Mouse (Mus musculus) neutrophil, adult 5-6 weeks (primary cell): ENCODE measurements around the gene Trip6. TPM values are rescaled to one million over a fixed set of nuclear protein-coding genes. Genes with fewer than 3 reads are reported as not detected.

Source experiments
- ATAC-seq: fragments of 151-379, 151-347 bp; 2 replicates; pipeline ENCODE4 v1.8.0; 2017; ENCODE audit warnings: mild to moderate bottlenecking, moderate TSS enrichment; ENCODE audit not compliant: insufficient number of reproducible peaks, poor library complexity, low FRiP score, severe bottlenecking; ENCODE audit errors: extremely low read depth
- total RNA-seq: library from RNA; stranded (forward); fragments of 200-1000 nt; gene quantifications from 2 replicates; pipeline ENCODE4 v1.2.3, GENCODE M21; 2017

The Trip6 gene
- total RNA-seq: 5.5 and 7.1 TPM in 2 replicates

DNA sequence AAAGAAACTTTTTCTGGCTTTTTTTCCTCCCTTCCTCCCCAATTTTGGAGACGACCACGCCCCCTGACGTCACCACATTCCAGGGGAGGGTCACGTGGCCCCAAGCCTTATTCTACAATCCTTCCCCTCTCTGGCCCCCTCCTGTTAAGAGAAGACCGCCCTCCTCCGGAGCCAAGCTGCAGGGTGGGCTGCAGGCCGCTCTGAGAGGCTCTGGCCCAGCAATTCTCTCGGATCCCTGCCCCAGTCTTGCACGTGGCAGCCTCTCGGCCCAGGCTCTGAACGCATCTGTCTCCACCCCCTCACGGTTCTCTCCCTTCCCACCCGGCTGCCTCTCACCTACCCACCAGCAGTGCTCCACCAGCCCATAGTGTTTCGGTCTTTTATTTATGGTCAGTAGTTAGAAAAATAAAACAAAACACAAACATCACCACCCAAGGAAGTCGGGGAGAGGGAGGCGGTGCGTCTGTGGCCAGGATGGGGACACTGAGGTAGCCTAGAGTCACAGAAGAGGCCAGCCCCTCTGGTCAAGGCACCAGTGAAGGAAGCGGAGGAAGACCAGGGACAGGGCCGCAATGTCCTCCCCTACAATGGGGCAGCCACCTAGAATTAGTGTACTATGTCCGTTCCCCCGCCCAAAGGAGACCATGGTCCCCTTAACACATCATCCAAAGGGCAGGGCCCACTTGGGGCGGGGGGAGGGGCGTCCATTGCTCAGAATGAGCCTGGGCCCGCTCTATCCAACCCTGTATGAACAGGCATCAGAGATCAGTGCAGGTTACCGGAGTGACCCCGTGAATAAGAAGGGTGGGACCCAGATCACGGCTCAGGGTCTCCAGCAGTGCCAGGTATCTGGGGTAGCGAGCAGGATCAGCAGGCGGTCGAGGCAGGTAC, at the start of gene Trip6:
Gene Trip6, minus strand, starts transcription at position 212 of the 891 bp plus-strand sequence.
- ATAC-seq: no peak

DNA sequence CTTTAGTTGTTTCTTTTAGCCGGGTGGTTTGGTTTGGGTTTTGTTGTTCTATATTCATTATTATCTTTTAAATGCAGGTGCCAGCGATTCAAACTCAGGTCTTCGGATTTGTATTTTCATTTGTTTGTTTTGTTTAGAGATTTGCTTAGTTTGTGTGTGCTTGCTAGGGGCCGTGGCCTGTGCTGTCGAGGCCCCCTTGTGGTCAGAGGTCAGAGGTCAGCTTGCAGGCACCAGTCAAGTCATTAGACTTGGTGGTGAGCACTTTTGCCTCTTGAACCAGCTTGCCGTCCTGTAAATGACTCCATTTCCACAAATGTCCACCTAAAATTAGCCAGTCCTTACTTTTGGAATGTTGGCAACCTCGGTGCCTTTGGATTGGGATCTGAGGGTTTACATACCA, 44.2 kb upstream of the Trip6 start:
- ATAC-seq: no peak

DNA sequence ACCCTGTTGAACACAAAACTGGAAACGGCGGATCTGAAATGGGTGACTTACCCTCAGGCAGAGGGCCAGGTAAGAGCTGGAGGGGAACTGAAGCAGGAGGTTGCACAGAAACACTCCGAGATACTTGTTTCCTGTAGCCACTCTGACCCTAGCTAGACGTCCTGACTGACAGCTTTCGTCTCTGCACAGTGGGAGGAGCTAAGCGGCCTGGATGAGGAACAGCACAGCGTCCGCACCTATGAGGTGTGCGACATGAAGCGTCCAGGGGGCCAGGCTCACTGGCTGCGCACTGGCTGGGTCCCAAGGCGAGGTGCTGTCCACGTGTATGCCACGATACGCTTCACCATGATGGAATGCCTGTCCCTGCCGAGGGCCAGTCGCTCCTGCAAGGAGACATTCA, 39.9 kb upstream of the Trip6 start:
- no peak for ATAC-seq

DNA sequence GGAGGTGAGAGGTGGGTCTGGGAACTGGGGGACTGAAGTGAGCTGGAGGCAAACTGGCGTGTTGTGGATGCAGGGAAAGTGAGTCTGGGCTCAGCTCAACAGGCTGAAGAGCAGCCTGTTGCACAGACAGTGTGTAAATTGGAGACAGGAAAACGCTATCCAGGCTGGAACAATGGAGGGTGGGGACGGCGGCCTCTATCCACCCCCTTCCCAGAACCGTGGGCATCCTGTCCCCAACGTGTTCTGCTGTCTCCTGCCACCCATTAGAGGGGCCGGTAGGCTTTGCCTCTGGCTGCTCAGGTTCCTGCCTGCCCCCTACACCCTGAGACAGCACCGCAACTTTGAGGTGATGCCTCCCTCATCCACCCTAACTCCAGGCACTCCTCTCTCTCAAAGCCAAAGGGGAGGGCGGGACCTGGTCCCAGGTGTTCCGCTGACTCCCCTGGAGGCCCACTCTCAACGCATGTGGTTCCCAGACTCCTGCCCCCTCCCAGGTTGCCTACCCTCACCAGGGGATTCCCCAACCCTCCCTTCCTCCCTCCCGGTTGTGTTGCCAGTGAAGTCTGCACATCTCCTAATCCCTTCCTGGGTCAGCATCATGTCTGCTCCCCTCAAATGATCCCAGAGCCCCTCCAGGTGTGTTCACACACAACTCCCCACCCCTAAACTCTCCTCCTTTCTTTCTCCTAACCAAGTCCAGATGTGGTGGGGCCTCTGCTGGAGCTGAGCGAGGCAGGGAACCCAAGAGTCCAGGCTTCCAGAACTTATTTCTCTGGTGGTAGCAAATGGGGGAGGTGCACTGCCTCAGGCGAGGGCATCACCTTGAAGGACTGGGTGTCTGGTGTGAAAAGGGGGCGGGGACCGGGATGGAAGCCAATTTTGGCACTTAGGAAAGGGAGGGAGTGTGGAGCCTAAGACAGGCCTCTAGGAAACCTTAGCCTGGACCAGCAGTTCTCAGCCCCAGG, 38.1 kb upstream of the Trip6 start:
- ATAC-seq: no peak

DNA sequence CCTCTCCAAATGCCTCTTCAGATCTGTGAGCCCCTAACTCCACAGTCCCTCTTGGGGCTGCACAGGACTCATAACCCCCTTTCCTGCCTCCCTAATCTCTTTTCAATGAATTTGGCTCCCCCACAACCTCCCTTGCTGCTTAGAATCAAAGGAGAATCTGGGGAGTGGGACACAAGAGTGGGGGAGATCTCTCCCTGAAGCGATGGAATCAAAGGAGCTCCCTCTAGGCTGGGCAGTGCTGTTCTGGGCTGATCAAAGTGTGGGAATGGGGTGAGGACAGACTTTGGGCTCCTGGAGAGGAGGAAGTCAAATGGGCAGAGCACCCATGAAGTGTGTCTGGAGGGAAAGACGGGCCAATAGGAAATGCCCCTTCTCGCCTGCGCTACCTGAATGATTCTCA, 37.2 kb upstream of the Trip6 start:
- ATAC-seq: no peak

DNA sequence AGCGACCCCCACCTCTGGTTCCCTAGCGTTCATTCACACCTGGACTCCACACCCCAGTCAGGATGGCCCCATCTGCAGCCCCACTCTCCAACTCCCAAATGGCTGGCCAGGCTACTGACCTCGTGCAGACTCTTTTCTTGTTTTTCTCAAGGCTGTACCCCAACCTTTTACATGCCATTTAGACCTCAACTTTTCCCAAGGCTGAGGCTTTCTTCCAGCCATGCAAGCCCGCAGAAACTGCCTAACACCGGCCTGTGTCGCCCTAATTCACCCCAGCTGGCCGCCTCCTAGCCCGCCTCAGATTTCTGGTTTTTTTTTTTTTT, 36.8 kb upstream of the Trip6 start:
- ATAC-seq: no peak

DNA sequence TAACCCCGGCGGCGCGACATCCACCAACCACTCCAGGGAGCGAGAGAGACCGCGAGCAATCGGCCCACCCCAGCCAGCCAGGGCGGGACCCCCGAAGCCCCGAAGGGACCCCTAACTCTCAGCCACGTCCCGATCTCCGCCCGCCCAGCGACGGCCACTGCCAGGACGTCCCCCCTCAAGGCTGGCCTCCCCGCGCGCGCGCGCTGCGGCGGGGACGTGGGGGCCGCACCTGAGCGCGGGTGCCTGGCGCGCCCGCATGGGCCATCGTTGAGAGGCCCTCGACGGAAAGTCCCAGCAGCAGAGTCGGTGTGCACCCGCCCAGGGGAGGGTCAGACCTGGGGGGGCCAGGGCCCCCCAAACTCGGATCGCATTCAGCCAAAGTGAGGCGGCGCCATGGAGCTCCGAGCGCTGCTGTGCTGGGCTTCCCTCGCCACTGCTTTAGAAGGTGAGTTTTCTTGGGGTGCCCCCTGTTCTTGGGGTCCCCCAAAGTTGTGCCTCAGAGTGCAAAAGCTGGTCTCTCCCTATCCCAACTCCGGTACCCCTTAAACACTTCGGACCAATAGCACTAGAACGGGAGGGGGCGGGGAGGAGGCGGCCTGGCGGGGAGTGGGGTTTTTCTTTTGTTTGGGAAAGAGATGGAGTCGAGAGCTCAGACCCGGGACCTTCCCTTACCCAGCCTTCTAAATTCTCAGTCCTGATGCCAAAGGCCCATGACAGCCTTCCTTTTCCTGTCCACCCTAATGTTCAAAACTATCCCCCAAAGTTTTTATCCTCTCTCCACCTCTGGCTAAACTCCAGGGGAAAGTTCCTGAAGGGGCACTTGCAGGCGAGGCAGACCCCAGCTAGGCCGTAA, 36.2 kb upstream of the Trip6 start:
- no peak for ATAC-seq

DNA sequence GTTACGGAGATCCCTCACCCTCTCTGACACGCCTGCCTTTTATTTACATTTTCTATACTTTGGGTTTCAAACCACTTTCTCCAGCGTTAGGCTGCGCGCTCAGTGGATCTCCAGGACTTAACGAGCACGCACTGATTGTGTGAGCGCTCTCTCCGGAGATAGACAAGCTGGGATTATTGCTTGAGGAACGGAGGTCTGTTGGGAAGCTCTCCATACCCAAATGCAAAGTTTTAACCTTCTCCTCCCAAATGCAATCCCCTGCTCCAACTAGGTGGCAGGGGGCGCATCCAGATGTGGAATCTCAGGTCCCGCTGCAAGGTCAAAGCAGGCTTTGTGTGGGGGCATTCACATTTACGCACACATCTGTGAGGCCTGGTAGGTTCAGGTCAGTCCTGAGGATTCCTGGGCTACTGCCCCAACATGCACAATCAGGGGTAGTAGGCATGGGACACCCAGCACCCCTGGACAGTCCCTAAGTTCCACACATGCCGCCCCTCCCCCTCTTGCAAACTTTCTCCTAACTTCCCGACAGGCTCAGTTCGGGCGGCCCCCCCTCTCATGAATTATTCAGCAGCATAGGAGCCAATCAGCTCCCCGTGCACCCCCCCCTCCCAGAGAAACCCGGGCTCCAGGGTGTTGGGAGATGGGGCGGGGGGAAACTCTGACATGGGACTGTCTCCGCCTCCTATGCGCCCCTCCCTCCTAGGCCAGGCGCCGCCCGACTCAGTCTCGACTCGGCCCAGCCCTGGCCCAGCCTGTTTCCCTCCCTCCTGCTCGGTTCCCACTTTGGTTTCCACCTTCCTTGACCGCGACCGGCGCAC, 35.4 kb upstream of the Trip6 start, which contains the start of gene Ephb4:
Gene Ephb4, plus strand, starts transcription at position 726 of the 821 bp plus-strand sequence.
- no peak for ATAC-seq

DNA sequence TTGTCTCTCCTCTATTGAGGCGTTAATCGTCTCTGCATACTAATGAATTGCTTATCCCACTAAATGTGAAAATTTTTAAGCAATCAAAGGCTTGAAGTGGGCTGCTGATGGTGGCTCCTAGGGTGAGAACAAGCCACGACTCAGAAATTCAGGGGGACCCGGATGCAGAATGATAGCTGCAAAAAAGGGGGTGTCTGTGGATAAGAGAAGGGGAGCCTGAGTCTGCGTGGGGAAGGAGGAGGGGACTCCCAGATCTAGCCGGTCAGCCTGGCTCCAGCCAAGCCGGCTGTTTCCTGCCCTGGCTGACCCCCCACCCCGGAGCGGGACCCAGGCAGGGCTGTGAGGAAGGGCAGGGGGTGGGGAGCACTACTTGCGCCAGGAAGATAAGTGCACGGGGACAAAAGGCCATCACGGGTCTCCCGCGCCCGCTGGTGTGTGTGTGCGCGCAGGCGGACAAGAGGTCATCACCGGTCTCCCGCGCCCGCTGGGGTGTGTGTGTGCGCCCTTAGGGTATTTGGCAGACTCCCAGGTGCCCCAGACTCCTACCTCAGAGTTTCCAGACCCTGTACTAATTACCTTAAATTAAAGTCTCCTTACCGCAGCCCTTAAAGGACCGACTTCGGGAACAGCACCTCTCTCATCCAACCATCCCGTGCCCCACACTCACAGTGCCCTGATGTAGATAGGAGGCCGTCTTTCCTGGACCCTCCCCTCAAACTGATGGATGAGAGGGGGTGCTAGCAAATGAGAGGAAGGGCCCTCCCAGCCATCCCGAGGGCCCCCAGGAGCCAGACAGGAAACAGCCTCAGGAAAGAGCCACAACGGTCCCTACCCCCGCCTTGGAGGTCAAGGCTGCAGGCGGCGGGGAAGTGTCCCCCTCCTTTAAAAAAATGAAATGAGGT, 34.5 kb upstream of the Trip6 start:
- ATAC-seq: no peak

DNA sequence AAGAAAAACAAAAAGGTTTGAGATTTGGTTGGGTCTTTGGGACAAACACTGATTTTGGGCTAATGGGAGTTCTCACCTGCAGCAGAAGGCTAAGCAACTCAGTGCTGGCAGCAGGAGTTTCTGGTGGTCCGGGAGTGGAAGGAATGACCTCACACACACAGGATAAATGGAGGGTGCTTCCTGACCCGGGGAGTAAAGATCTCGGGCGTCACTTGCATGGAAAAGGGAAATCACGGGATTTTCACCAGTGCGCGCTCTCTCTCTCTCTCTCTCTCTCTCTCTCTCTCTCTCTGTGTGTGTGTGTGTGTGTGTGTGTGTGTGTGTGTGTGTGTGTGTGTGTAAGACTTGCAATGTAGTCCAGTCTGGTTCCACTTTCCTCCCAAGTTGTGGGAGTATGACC, 33.7 kb upstream of the Trip6 start:
- no peak for ATAC-seq

DNA sequence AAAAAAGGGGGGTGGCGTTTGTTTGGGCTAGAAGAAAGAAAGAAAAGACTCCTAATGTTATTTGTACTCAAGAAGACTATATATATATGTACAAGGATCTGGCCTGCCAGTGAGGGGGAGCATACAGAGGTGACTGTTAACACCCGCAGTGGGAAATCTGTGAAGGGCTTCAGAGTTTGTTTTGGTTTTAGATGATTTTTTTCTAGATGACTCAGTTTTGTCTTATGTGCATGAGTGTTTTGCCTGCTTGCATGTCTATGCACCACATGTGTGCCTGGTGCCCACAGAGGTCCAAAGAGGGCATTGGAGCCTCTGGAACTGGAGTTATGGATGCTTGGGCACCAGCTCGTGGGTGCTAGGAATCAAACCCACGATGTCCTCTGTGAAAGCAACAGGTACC, 32.8 kb upstream of the Trip6 start:
- ATAC-seq: no peak

DNA sequence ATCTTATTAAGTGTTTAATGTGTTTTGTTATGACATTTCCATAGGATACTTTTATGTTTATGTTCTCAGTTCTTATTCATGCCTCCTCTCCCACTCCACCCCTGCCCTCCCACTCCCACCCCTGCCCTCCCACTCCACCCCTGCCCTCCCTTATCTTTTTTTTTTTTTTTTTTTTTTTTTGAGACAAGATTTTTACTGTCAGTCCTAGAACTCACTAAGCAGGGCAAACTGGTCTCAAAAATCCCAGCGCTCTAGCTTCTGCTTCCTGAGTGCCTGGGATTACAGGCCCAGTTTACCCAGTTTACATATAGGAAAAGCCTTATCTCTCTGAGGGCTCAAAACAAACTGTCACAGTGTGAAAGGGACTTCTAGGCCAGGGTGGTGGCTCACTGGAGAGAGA, 32.2 kb upstream of the Trip6 start:
- no peak for ATAC-seq

DNA sequence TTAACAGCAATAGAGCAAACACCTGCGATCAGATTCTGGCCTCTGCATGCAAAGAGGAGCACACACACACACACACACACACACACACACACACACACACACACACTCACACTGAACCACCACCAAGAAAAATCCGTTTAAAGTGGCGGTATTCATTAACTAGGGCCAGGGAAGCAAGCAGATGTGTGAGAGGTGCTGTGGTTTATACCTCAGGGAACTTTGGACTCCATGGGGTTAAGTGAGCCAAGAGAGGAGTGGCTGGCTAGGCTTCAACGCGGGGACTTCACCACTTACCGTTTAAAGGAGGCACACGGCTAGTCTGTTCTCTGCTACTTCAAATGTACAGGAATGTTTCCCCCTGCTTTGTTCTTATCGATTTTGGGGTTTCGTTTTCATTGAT, 31.6 kb upstream of the Trip6 start:
- ATAC-seq: no peak

DNA sequence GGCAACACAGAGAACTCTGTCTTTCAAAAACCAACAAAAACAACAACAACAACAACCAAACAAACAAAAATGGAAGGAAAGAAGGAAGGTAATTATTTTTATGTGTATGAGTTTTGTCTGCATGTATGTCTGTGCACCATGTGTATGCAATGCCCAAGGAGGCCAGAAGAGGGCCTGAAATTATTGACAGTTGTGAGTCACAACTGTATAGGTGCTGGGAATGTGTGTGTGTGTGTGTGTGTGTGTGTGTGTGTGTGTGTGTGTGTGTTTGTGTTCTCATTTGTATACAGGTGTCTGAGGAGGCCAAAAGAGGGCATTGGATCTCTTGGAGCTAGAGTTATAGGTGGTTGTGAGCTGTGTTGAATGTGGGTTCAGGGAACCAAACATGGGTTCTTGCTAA, 29.7 kb upstream of the Trip6 start:
- ATAC-seq: no peak

DNA sequence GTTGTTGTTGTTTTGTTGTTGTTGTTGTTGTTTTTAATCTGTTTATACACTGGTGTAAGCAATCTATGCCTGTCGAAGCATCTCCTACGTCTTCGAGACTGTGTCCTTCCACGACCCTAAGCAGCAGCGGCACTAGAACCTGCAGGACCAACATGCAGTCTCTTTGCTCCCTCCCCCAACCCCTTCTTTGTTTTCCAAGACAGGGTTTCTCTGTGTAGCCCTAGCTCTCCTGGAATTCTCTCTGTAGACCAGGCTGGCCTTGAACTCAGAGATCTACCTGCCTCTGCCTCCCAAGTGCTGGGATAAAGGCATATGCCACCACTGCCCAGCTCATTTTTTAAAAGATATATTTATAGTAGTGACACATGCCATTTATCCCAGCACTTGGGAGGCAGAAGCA, 29.2 kb upstream of the Trip6 start:
- no peak for ATAC-seq

DNA sequence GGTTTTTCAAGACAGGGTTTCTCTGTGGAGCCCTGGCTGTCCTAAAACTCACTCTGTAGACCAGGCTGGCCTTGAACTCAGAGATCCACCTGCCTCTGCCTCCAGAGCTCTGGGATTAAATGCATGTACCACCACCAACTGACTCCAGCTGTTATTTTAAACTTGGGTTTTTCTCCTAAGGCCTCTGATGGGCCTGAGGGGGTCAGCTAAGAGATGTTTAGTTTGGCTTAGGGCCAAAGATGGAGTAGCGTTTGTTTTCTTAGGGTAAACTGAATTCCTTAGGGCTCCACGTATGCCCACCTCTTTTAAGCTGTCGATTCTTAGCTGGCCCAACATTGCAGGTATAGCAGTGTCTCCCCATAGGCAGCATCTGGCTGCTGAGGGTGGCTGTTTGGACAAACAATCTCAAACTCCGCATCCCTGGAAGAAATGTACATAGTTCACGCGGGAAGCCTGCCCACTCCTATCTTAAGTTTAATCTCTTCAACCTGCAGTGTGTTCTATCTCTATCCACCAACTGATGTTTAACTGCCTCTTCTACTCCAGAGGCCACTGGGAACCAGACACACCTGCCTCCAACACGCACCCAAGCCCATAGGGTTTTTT, 28.3 kb upstream of the Trip6 start:
- ATAC-seq: no peak

DNA sequence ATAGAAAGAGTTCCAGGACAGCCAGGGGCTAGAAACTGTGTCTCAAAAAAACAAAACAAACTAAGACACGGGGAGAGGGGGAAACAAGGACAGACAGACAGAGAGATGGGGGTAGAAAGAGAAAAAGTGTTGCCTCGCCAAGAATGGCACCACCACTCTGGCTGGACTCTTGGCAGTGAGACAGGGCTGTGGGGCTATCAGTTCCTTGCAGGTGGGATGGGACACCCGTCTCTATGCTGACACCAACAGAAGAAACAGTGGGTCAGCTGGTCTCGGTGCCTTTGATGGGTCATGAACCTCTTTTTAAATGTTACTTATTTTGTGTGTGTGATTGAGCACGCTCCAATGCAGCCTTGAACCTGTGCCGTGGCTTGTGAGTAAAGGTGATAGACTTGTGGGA, 26.0 kb upstream of the Trip6 start:
- no peak for ATAC-seq
